ENCODE assay signal across 15 mouse cellular contexts in the genomic region with DNA sequence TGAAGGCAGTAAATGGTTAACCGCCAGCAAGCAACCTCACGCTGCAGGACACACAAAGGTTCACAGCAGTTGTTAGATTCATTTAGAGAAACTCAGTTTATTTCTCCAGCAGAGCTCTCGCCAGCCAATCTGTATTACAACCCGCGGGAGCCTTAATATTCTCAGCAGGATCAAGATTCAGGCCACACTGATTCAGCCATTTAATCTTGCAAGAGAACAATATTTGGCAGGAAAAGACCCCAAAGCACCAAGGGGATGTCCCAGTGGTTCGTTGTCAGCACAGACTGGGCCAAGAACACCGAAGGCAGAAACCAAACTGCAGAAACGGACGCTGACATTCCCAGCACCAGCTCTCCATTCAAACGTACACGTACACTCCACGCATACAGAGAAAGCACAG.
A peak's percentile ranks its signal among the peaks of the same experiment; 100 is the strongest.
DNase-seq lines count a peak whose midpoint lies in the region; ATAC-seq lines count a peak whose summit lies in the region.
"Had no signal": no experiment of that assay in that cellular context is flagged by ENCODE, and none has a peak within 500 bp of the region (broad histone marks: within the 10 kb centered on the region; RNA-seq: fewer than 3 reads in every experiment).

No protein-coding gene starts in this region.

- H3K27me3 ChIP-seq in forebrain, embryonic 12.5 days: 0 out of 2 replicates have a peak, but pooled peaks cover 3% of the 10 kb centered on the region
- no peaks in the 10 kb centered on the region; the same call in 1 of the 2 replicates for H3K27me3 ChIP-seq in forebrain, embryonic 11.5 days (ENCODE audit: control insufficient read depth, insufficient read depth, low read length)
- H3K27me3 ChIP-seq in neural tube, embryonic 12.5 days (replicated peaks): no peaks in the 10 kb centered on the region
- no peaks in the 10 kb centered on the region for H3K27me3 ChIP-seq in limb, embryonic 13.5 days

- no peak overlapping the region for H3K9ac ChIP-seq in forebrain, embryonic 12.5 days
- no peak overlapping the region for H3K9ac ChIP-seq in forebrain, embryonic 11.5 days (ENCODE audit: low read length)
- no peak overlapping the region for H3K9ac ChIP-seq in neural tube, embryonic 12.5 days
- H3K9ac ChIP-seq in limb, embryonic 13.5 days: no peak overlapping the region

- WGBS in forebrain, embryonic 12.5 days: 40% methylated on average over 12 of the region's 12 CpGs
- 46% methylated on average over 12 of the region's 12 CpGs for WGBS in forebrain, embryonic 11.5 days
- WGBS in neural tube, embryonic 12.5 days: 40% methylated on average over 12 of the region's 12 CpGs
- 43% methylated on average over 12 of the region's 12 CpGs for WGBS in limb, embryonic 13.5 days

- H3K4me2 ChIP-seq in forebrain, embryonic 12.5 days: peak overlapping the region; percentile 21; the same call in 1 of the 2 replicates
- no peak overlapping the region for H3K4me2 ChIP-seq in forebrain, embryonic 11.5 days (ENCODE audit: low read depth, low read length, severe bottlenecking)
- peak overlapping the region; percentile 22; the same call in 1 of the 2 replicates for H3K4me2 ChIP-seq in neural tube, embryonic 12.5 days (replicated peaks)
- H3K4me2 ChIP-seq in limb, embryonic 13.5 days (replicated peaks): peak overlapping the region; percentile 36
- H3K4me2 ChIP-seq: heart, embryonic 11.5 days had no signal

- no peaks in the 10 kb centered on the region for H3K36me3 ChIP-seq in forebrain, embryonic 12.5 days (replicated peaks)
- no peaks in the 10 kb centered on the region for H3K36me3 ChIP-seq in forebrain, embryonic 11.5 days (ENCODE audit: control insufficient read depth, insufficient read depth, low read length)
- no peaks in the 10 kb centered on the region for H3K36me3 ChIP-seq in neural tube, embryonic 12.5 days
- no peaks in the 10 kb centered on the region for H3K36me3 ChIP-seq in limb, embryonic 13.5 days
- H3K36me3 ChIP-seq: G1E had no signal

- no peak for DNase-seq in forebrain, embryonic 11.5 days (ENCODE audit: low spot score)
- no peak for DNase-seq in neural tube, embryonic 10.5 days (ENCODE audit: extremely low spot score, low spot score)
- DNase-seq in urinary bladder, postnatal 10 days (ENCODE audit: low spot score): no peak
- no peak for DNase-seq in T-cell, adult 2 months (ENCODE audit: low spot score)
- DNase-seq in thymus, postnatal 14 days: no peak
- DNase-seq: gastrocnemius, postnatal 10 days; kidney, adult 9 months; lung, adult 2 months; right cerebral cortex, postnatal 4 days; thymus, postnatal 36 days had no signal

- no peak for ATAC-seq in forebrain, embryonic 12.5 days (ENCODE audit: low FRiP score)
- ATAC-seq in forebrain, embryonic 11.5 days (replicated peaks; ENCODE audit: low FRiP score): no peak
- ATAC-seq in neural tube, embryonic 12.5 days (ENCODE audit: low FRiP score, low read depth): no peak
- ATAC-seq in limb, embryonic 13.5 days (ENCODE audit: low FRiP score, low read depth): peak; percentile 82

- 0 out of 2 replicates have a peak overlapping the region, but pooled peaks have one; percentile 36 for H3K27ac ChIP-seq in forebrain, embryonic 12.5 days
- H3K27ac ChIP-seq in forebrain, embryonic 11.5 days (ENCODE audit: low read depth, low read length): no peak overlapping the region
- H3K27ac ChIP-seq in neural tube, embryonic 12.5 days: no peak overlapping the region
- H3K27ac ChIP-seq in limb, embryonic 13.5 days: no peak overlapping the region

- H3K9me3 ChIP-seq in forebrain, embryonic 12.5 days: no peaks in the 10 kb centered on the region
- H3K9me3 ChIP-seq in forebrain, embryonic 11.5 days (ENCODE audit: control insufficient read depth, low read length): no peaks in the 10 kb centered on the region
- no peaks in the 10 kb centered on the region for H3K9me3 ChIP-seq in neural tube, embryonic 12.5 days
- no peaks in the 10 kb centered on the region for H3K9me3 ChIP-seq in limb, embryonic 13.5 days
- H3K9me3 ChIP-seq: G1E had no signal

- H3K4me3 ChIP-seq in forebrain, embryonic 12.5 days (replicated peaks): no peak overlapping the region
- no peak overlapping the region for H3K4me3 ChIP-seq in forebrain, embryonic 11.5 days (ENCODE audit: low read depth, low read length)
- no peak overlapping the region for H3K4me3 ChIP-seq in neural tube, embryonic 12.5 days
- H3K4me3 ChIP-seq in limb, embryonic 13.5 days: no peak overlapping the region

- peaks cover 4% of the 10 kb centered on the region for H3K4me1 ChIP-seq in forebrain, embryonic 12.5 days
- no peaks in the 10 kb centered on the region for H3K4me1 ChIP-seq in forebrain, embryonic 11.5 days (replicated peaks; ENCODE audit: control insufficient read depth, insufficient read depth, low read length)
- H3K4me1 ChIP-seq in neural tube, embryonic 12.5 days: no peaks in the 10 kb centered on the region
- H3K4me1 ChIP-seq in limb, embryonic 13.5 days: peaks cover 11% of the 10 kb centered on the region; the same call in 1 of the 2 replicates
